Mouse (Mus musculus): ENCODE measurements around the gene Tmem128. TPM values are rescaled to one million over a fixed set of nuclear protein-coding genes. Genes with fewer than 3 reads are reported as not detected.

The Tmem128 gene
- polyA plus RNA-seq, 1 experiment from 2014 or later, result 75.5 TPM

DNA sequence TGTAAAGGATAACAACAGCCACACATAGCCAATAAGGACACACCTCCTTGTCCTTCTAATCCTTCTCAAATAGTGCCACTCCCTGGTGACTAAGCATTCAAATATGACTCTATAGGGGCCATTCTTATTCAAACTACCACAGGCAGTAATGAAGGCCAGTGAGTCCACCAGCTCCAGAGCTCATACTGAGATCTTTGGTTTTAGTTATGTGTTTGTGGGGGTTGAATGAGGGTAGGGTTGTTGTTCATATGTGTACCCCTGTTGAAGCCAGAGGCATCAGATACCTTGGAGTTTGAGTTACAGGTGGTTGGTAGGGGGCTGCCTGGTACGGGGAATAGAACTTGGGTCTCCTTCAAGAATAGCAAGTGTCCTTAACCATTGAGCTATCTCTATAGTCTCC lies 3.4 kb upstream of the Tmem128 start:
- no peaks in the 10 kb centered on the region for H3K36me3 ChIP-seq (replicated peaks)
- DNase-seq (ENCODE audit: extremely low spot score, low spot score), result no peak
- WGBS, result 86% methylated on average over 1 of the region's 1 CpGs
- peaks cover 20% of the 10 kb centered on the region for H3K4me1 ChIP-seq
- no peaks in the 10 kb centered on the region for H3K9me3 ChIP-seq
- no peak overlapping the region for H3K4me3 ChIP-seq
- H3K27ac ChIP-seq, result no peak overlapping the region
- H3K27me3 ChIP-seq (ENCODE audit: poor library complexity, severe bottlenecking), result 0 out of 2 replicates have a peak, but pooled peaks cover 6% of the 10 kb centered on the region

DNA sequence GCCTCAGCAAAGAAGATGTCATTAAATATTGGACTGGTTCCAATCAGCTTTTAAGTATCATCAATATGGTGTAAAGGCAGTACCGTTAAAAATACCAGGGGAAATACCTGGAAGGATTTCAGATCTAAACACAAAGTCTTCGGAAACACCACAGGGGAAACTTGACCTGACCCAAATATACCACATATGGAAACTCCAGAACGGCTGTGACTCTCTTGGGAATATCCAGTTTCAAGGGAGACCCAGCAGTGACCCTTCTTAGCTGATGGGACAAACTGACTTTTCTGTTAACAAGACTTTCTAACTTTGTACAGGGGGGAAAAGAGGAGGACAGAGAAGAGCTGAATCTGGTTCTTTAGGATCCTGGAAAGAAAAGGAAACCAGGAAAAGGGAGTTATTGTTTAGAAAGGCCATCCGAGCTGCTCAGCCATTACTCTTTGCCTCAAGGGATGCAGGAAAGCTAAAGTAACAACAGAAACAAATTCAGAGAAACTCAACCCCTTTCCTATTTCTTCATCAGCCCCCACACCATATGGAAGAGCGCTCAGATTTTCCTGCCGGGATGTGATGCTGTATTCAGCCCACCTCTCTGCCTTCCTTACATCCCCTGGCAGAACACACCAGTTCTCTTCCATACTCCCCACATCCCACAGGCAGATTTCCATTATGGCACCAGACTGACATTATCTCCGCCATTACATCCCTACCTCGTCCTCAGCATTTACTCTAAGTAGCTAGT lies 1.8 kb upstream of the Tmem128 start:
- Histone ChIP-seq H3K9me3 (no peaks in the 10 kb centered on the region), H3K27me3 (ENCODE audit: poor library complexity, severe bottlenecking) (0 out of 2 replicates have a peak, but pooled peaks cover 6% of the 10 kb centered on the region), H3K4me3 (no peak overlapping the region), H3K36me3 (replicated peaks) (peaks cover 15% of the 10 kb centered on the region), H3K27ac (no peak overlapping the region), H3K4me1 (peaks cover 20% of the 10 kb centered on the region)
- WGBS, result 78% methylated on average over 8 of the region's 8 CpGs
- no peak for DNase-seq (ENCODE audit: extremely low spot score, low spot score)

DNA sequence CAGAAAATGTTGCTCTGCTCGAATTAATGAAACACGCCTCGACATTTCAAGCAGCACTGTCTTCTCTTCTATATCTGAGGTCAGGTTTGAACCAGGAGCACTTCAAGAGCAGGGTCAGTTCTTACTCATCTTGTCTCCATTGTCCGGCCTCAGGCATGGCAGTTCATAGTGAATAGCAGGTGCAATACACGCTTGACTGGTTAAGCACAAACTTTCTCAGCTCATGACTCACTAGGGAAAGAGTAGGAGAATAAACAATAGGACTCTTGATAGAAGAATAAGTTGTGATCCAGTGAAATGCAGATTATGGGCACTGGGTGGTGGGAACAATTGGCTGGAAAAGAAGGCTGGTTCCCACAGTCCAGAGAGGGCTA lies 1.2 kb upstream of the Tmem128 start:
- H3K4me1 ChIP-seq, result peaks cover 20% of the 10 kb centered on the region
- no peaks in the 10 kb centered on the region for H3K9me3 ChIP-seq
- H3K36me3 ChIP-seq (replicated peaks), result peaks cover 20% of the 10 kb centered on the region
- WGBS, result 88% methylated on average over 5 of the region's 5 CpGs
- H3K27ac ChIP-seq, result no peak overlapping the region
- 0 out of 2 replicates have a peak, but pooled peaks cover 6% of the 10 kb centered on the region for H3K27me3 ChIP-seq (ENCODE audit: poor library complexity, severe bottlenecking)
- H3K4me3 ChIP-seq, result no peak overlapping the region
- no peak for DNase-seq (ENCODE audit: extremely low spot score, low spot score)

DNA sequence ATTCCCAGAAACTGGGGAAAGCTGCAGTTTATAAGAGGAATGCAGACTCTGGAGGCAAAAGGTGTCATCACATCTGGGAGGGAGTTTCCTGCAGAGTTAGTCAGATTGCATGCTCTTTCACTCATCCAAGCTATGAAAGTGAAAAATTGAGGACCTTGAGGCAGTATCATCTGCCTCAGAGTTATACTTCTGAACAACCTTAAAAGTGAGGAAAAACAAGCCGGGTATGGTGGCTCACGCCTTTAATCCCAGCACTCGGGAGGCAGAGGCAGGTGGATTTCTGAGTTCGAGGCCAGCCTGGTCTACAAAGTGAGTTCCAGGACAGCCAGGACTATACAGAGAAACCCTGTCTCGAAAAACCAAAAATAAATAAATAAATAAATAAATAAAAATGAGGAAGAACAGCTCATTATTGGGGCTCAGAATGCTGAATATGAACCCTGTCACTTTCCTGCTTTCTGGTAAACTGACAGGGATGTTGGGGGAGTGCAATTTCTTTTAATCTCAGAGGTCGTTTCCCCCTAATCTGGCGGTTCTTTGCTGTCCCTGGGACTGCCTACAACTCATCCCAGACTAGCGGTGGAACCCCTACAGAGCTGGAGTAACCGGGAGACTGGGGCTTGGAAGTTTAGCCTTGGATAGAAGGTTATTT lies 404 bp upstream of the Tmem128 start:
- H3K9me3 ChIP-seq, result no peaks in the 10 kb centered on the region
- DNase-seq (ENCODE audit: extremely low spot score, low spot score), result no peak
- H3K36me3 ChIP-seq (replicated peaks), result peaks cover 29% of the 10 kb centered on the region
- 0 out of 2 replicates have a peak, but pooled peaks cover 6% of the 10 kb centered on the region for H3K27me3 ChIP-seq (ENCODE audit: poor library complexity, severe bottlenecking)
- peak overlapping the region; percentile 88 for H3K27ac ChIP-seq
- whole genome bisulfite sequencing, result 47% methylated on average over 9 of the region's 9 CpGs
- peak overlapping the region; percentile 71 for H3K4me3 ChIP-seq
- peaks cover 20% of the 10 kb centered on the region for H3K4me1 ChIP-seq

DNA sequence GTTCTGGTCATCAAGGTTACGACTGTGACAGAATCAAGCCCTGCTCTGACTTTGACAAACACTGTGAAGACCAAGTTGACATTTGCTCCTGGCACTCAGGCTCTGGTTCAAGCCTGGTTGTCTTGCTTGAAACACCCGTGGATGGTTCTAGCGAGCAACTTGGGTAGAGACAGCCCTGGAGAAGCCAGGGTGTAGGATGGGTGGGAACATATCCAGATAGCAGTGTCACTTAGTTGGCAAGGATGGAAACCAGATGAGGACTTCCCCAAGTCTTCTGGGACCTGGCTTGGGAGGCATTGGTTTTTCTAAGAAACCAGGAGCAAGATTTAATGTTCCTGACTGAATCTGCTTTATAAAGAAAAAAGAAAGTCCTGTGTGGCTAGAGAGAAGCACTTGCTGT lies 11.0 kb downstream of the Tmem128 start:
- H3K9me3 ChIP-seq, result no peaks in the 10 kb centered on the region
- H3K4me3 ChIP-seq, result no peak overlapping the region
- H3K4me1 ChIP-seq, result peaks cover 8% of the 10 kb centered on the region
- peaks cover 32% of the 10 kb centered on the region for H3K27me3 ChIP-seq (ENCODE audit: poor library complexity, severe bottlenecking)
- 93% methylated on average over 3 of the region's 3 CpGs for WGBS
- no peak for DNase-seq (ENCODE audit: extremely low spot score, low spot score)
- no peak overlapping the region for H3K27ac ChIP-seq
- peaks cover 53% of the 10 kb centered on the region for H3K36me3 ChIP-seq (replicated peaks)

DNA sequence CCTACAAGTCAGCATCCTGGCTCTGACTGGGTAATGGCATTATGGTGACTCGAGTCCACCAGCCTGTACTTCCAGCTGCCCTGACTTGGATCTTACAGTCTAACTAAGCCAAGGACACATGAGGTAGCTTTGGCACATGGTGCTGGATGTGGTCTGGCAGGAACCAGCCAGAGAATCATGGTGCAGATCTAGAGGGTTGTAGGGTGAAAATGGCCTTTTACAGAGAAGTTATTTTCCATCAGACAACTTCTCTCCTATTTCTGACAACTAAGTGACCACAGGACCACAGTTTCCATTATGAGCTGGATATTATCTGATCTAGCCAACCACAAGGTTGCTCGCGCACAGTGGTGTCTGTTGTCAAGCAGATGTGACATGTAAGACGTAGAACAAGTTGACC lies 13.8 kb downstream of the Tmem128 start:
- 93% methylated on average over 4 of the region's 4 CpGs for WGBS
- no peak overlapping the region for H3K4me3 ChIP-seq
- peaks cover 61% of the 10 kb centered on the region for H3K27me3 ChIP-seq (ENCODE audit: poor library complexity, severe bottlenecking)
- H3K27ac ChIP-seq, result no peak overlapping the region
- H3K4me1 ChIP-seq, result peaks cover 32% of the 10 kb centered on the region
- H3K36me3 ChIP-seq (replicated peaks), result peaks cover 26% of the 10 kb centered on the region
- DNase-seq (ENCODE audit: extremely low spot score, low spot score), result no peak
- no peaks in the 10 kb centered on the region for H3K9me3 ChIP-seq

DNA sequence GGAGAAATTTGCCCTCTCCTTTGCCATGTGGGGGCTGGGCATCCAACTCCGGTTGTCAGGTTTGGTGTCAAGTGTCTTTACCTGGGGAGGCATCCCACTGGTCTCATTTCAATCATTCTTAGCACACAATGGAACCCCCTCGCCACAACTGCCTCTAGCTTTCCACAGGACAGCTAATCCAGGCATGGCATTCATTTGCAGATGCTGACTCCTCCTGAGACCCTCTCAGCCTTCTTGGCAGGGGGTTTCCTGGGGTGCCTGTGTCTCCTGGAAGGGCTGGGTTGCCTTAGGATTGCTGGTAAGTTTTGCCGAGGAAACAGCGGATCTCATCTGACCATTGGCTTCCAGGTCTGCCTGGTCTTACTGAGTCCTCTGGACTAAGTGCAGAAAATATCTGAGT lies 15.8 kb downstream of the Tmem128 start, which contains the start of gene Otop1:
Gene Otop1, plus strand, starts transcription at position 202 of the 400 bp plus-strand sequence.
- no peaks in the 10 kb centered on the region for H3K9me3 ChIP-seq
- H3K27me3 ChIP-seq (ENCODE audit: poor library complexity, severe bottlenecking), result peaks cover 80% of the 10 kb centered on the region
- peaks cover 9% of the 10 kb centered on the region for H3K36me3 ChIP-seq (replicated peaks)
- no peak within 1 kb of the TSS for H3K27ac ChIP-seq
- peak within 1 kb of the TSS; percentile 45 for H3K4me3 ChIP-seq
- H3K4me1 ChIP-seq, result peaks cover 32% of the 10 kb centered on the region
- under 1% methylated on average over 4 of the region's 4 CpGs for WGBS
- no peak for DNase-seq (ENCODE audit: extremely low spot score, low spot score)

DNA sequence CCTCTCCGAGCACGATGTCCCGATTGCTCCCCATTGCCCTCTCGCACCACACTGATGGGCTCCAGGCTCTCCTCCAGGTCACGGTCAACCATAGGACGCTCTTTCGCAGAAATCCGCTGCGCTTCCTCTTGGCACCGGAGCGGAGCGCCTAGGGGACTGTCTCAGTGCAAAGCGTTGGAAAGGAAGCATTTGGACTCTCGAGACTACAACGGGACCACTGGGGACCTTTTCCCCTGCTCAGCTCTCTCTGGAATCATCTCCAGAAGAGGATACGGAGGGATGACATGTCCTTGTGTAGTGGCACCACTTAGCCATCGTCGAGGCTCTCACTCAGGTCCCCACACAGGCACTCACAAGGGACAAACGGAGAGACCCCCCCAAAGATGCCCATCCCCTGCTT lies 16.5 kb downstream of the Tmem128 start:
- under 1% methylated on average over 19 of the region's 19 CpGs for WGBS
- Histone ChIP-seq H3K36me3 (replicated peaks) (peaks cover 4% of the 10 kb centered on the region), H3K9me3 (no peaks in the 10 kb centered on the region), H3K4me1 (peaks cover 32% of the 10 kb centered on the region), H3K4me3 (peak overlapping the region; percentile 45), H3K27me3 (ENCODE audit: poor library complexity, severe bottlenecking) (peaks cover 82% of the 10 kb centered on the region), H3K27ac (no peak overlapping the region)
- DNase-seq (ENCODE audit: extremely low spot score, low spot score), result no peak

DNA sequence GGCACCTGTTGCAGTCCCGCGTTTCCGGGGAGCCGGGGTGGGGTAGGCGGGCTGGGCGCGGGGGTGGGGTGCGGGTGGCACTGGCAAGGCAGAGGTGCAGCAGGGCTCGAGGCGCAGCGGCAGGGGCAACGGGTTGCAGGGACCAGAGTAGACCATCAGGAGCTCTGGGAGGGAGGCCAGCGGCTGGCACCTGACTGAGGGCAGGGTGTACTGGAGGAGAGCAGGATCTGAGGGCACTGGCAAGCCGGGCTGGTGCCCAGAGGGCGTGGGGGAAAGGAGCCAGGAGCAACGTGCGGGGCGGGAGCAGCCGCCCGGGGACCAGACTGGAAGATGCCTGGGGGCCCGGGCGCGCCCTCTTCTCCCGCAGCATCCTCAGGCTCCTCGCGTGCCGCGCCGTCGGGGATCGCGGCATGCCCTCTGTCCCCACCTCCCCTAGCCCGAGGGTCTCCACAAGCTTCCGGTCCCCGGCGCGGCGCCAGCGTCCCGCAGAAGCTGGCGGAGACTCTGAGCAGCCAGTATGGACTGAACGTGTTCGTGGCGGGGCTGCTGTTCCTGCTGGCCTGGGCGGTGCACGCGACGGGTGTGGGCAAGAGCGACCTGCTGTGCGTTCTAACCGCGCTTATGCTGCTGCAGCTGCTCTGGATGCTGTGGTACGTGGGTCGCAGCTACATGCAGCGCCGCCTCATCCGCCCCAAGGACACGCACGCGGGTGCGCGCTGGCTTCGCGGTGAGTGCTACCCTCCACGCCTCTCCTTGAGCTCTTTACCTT lies 17.3 kb downstream of the Tmem128 start:
- Histone ChIP-seq H3K27ac (no peak overlapping the region), H3K4me3 (peak overlapping the region; percentile 45), H3K4me1 (peaks cover 32% of the 10 kb centered on the region), H3K27me3 (ENCODE audit: poor library complexity, severe bottlenecking) (peaks cover 82% of the 10 kb centered on the region), H3K36me3 (replicated peaks) (no peaks in the 10 kb centered on the region), H3K9me3 (no peaks in the 10 kb centered on the region)
- peak; percentile 34 for DNase-seq (ENCODE audit: extremely low spot score, low spot score)
- WGBS, result 2% methylated on average over 65 of the region's 65 CpGs

DNA sequence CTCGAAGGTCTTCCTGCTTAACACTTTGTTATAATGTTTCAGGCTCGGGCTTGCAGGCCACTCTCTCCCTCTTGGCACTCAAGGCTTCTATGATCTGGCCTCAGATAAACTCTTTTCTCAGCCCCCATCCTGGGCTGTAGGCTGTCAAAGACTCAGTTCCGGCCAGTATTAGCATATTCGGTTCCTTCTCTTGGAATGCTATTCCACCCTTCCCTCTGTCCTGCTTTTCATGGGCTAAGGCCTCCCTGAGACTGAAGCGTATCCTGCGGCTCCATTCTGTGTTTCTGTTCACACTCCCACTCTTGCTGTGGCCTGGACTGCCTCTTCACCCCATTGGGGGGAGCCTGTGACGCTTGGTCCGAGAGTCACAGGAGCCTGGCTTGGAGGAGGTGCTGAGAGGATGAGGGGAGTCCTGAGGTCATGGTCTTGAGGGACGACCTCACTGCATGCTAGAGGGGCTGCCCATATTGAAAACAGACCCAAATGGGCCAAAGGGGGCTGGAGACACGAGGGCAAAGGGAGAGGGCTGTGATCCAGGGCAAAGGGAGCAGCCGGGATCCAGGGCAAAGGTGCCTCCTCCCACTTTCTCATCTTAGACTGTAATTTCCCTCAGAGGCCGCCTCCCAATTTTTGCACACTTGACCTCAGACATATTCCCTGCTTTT lies 18.1 kb downstream of the Tmem128 start:
- H3K27ac ChIP-seq, result no peak overlapping the region
- DNase-seq (ENCODE audit: extremely low spot score, low spot score), result peak; percentile 24
- peaks cover 78% of the 10 kb centered on the region for H3K27me3 ChIP-seq (ENCODE audit: poor library complexity, severe bottlenecking)
- H3K4me1 ChIP-seq, result peaks cover 32% of the 10 kb centered on the region
- peak overlapping the region; percentile 45; the same call in 1 of the 2 replicates for H3K4me3 ChIP-seq
- 20% methylated on average over 12 of the region's 12 CpGs for WGBS
- H3K36me3 ChIP-seq (replicated peaks), result no peaks in the 10 kb centered on the region
- H3K9me3 ChIP-seq, result no peaks in the 10 kb centered on the region

DNA sequence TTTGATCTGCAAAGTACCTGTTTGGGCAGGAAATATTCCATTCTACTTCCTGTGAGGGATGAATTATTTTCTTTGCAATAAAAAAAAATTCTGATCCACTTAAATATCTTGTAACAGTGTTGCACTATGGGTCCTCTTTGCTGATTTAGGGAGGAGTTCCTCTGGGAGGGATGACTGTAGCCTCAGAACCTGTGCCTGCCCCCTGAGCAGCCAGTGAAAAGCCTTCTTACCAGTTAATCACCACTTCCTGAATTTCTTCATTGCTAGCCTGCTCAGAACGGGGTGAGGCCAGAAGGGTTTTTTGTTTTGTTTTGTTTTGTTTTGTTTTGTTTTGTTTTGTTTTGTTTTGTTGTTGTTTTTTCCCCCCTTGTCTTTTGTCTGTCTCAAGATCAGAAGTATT lies 20.1 kb downstream of the Tmem128 start:
- Histone ChIP-seq H3K36me3 (replicated peaks) (no peaks in the 10 kb centered on the region), H3K27ac (no peak overlapping the region), H3K4me3 (no peak overlapping the region), H3K9me3 (no peaks in the 10 kb centered on the region), H3K27me3 (ENCODE audit: poor library complexity, severe bottlenecking) (peaks cover 58% of the 10 kb centered on the region), H3K4me1 (peaks cover 32% of the 10 kb centered on the region)
- WGBS, result 35% methylated on average over 1 of the region's 1 CpGs
- no peak for DNase-seq (ENCODE audit: extremely low spot score, low spot score)

DNA sequence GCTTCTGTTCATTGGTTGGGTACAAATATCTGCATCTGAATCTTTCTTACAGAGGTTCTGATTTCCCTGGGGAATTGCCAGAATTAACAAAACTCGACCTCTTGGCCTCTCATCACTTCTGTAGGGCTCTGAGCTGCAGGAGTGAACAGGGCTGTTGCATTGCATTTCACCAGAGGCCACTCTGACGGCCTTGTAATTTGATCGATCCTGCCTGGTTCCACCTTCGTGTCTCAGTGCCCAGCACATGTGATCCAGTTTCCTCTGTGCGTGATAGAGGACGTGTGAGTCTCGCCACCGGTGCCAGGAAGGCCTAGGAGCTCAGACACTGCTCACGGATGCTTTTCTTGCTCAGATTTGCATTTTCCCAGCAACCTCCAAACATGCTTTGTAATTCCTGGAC lies 25.7 kb downstream of the Tmem128 start:
- no peaks in the 10 kb centered on the region for H3K9me3 ChIP-seq
- 80% methylated on average over 9 of the region's 9 CpGs for WGBS
- H3K4me1 ChIP-seq, result no peaks in the 10 kb centered on the region
- DNase-seq (ENCODE audit: extremely low spot score, low spot score), result no peak
- no peak overlapping the region for H3K4me3 ChIP-seq
- no peak overlapping the region for H3K27ac ChIP-seq
- no peaks in the 10 kb centered on the region for H3K36me3 ChIP-seq (replicated peaks)
- H3K27me3 ChIP-seq (ENCODE audit: poor library complexity, severe bottlenecking), result peaks cover 2% of the 10 kb centered on the region; the same call in 1 of the 2 replicates

All from forebrain, embryonic 10.5 days (tissue).